Mouse (Mus musculus) macrophage (primary cell): ENCODE measurements around the gene Taf1c. TPM values are rescaled to one million over a fixed set of nuclear protein-coding genes. Genes with fewer than 3 reads are reported as not detected.

Source experiments
- H3K27ac ChIP-seq: fragments of 350-480 bp; formaldehyde crosslinking; 2 replicates; pipeline ENCODE4 v1.9.0; 2021
- H3K36me3 ChIP-seq: fragments of 350-480 bp; formaldehyde crosslinking; 2 replicates; pipeline ENCODE4 v1.9.0; 2021; ENCODE audit errors: inconsistent target
- H3K4me3 ChIP-seq: fragments of 350-480 bp; formaldehyde crosslinking; 2 replicates; pipeline ENCODE4 v1.9.0; 2021; ENCODE audit errors: inconsistent target
- H3K79me2 ChIP-seq: fragments of 350-480 bp; formaldehyde crosslinking; 2 replicates; pipeline ENCODE4 v1.9.0; 2021; ENCODE audit errors: inconsistent target
- WGBS: methylation state at CpG from one replicate; pipeline ENCODE4 v1.1.7; 2026; ENCODE audit warnings: inconsistent platforms; ENCODE audit not compliant: missing documents; 5-methylcytosine and 5-hydroxymethylcytosine counted together
- polyA plus RNA-seq: library from polyadenylated mRNA; stranded (reverse); fragments of 250-400 nt; gene quantifications from 3 replicates; pipeline ENCODE4 v1.2.4, GENCODE M21; 2018; ENCODE audit warnings: inconsistent platforms

Gene Taf1c
- polyA plus RNA-seq, 1 experiment from 2014 or later: 2.5 TPM

DNA sequence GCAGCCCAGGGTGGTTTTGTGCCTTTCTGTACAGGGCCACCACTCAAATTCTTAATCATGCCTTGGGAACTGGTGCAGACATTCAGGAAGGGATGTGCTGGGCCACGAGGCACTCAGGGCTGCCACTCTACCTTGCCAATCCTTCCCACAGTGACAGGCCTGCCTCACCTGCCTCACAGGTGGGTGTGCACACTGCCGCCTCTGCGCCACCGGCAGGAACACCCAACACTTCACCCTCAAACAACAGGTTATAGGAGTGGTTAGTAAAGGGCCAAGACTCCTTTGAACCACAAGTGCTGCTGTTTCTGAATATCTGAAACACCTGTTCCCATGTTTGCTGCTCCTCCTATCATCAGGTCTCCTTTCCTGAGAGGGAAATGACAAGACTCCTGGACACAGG is 32.6 kb downstream of the Taf1c start:
- Histone ChIP-seq H3K4me3 (no peak overlapping the region), H3K27ac (no peak overlapping the region), H3K36me3 (no peaks in the 10 kb centered on the region), H3K79me2 (peaks cover 73% of the 10 kb centered on the region)
- 95% methylated on average over 4 of the region's 4 CpGs for WGBS

GRCm38 (mm10) chr8:119571135-119571534 is 33.9 kb downstream of the Taf1c start:
- peaks cover 8% of the 10 kb centered on the region; the same call in 1 of the 2 replicates for H3K36me3 ChIP-seq
- WGBS: 69% methylated on average over 6 of the region's 6 CpGs
- H3K79me2 ChIP-seq: peaks cover 73% of the 10 kb centered on the region
- no peak overlapping the region for H3K4me3 ChIP-seq
- no peak overlapping the region for H3K27ac ChIP-seq

DNA sequence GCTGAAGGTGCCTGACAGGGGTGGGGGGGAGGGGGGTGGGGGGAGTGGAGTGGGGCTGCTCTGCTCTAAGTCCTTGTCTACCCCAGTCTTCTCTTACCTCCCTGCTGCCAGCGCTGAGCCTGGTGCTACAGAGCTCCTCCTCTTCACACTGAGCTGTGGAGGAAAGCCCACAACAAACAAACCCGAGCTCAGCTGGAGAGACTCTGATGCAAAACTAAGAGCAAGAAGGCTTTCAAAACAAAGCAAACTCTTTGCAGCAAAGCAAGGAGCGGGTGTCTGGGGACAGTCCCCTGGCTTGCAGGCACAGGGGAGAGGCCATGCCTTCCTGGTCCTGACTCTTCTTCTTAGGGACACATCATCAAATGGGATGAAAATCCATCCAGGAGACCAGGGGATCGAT is 35.1 kb downstream of the Taf1c start:
- H3K4me3 ChIP-seq: no peak overlapping the region
- 96% methylated on average over 4 of the region's 4 CpGs for WGBS
- peaks cover 73% of the 10 kb centered on the region for H3K79me2 ChIP-seq
- H3K36me3 ChIP-seq: peaks cover 21% of the 10 kb centered on the region
- H3K27ac ChIP-seq: no peak overlapping the region

DNA sequence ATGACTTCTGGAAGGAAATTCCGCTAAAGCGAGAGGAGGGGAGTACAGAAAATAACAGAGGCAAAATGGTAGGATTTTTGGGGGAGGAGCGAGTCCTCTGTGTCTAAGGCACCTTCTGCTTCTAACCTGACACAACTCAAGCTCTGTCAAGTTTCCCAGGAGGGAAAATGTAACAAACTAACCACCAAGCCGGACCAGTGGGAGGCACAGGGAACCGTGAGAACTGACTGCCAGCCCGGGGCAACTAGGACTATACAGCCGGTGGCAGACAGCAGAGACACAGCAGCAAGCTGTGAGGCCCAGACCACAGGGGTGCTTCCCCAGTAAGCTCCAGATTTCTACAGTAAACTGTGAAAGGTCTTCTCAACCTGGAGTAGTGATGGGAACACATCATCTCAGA is 36.1 kb downstream of the Taf1c start:
- Histone ChIP-seq H3K36me3 (peaks cover 30% of the 10 kb centered on the region), H3K27ac (no peak overlapping the region), H3K4me3 (no peak overlapping the region), H3K79me2 (peaks cover 65% of the 10 kb centered on the region)
- 92% methylated on average over 7 of the region's 7 CpGs for WGBS

DNA sequence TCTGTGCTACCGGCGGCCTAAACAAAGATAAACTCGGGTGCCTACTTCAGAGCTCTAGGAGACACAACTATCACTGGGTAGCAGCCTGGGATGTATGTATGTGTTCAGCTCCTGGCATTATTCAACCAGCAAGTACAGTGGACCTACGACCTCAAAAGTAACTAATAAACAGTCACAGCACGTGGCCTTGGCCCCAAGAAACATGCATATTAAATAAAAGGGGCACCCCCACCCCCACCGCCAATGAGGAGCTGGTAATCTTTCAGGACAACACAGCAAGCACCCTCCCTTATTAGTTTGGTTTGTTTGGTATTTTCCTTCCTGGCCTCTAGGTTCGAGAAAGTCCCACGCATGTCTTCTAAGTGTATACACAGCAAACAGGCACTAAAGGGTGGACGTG is 36.8 kb downstream of the Taf1c start:
- no peak overlapping the region for H3K4me3 ChIP-seq
- 94% methylated on average over 9 of the region's 9 CpGs for WGBS
- peaks cover 37% of the 10 kb centered on the region for H3K36me3 ChIP-seq
- no peak overlapping the region for H3K27ac ChIP-seq
- peaks cover 58% of the 10 kb centered on the region for H3K79me2 ChIP-seq

- Histone ChIP-seq H3K4me3 (no peak overlapping the region), H3K79me2 (peaks cover 39% of the 10 kb centered on the region), H3K27ac (no peak overlapping the region), H3K36me3 (peaks cover 54% of the 10 kb centered on the region)
- WGBS: 96% methylated on average over 11 of the region's 11 CpGs
Observed at GRCm38 (mm10) chr8:119566367-119566766, 38.7 kb downstream of the Taf1c start.

- Histone ChIP-seq H3K27ac (no peak overlapping the region), H3K36me3 (peaks cover 54% of the 10 kb centered on the region)
- WGBS: 85% methylated on average over 12 of the region's 14 CpGs
Observed at GRCm38 (mm10) chr8:119563849-119564251, 41.2 kb downstream of the Taf1c start.

GRCm38 (mm10) chr8:119559402-119559720 is 45.7 kb downstream of the Taf1c start:
- WGBS: 94% methylated on average over 6 of the region's 6 CpGs
- Histone ChIP-seq H3K36me3 (peaks cover 28% of the 10 kb centered on the region), H3K4me3 (no peak overlapping the region), H3K27ac (no peak overlapping the region), H3K79me2 (peaks cover 38% of the 10 kb centered on the region)

More at GRCm38 (mm10) chr8:119563849-119564251, 41.2 kb downstream of the Taf1c start:
- H3K79me2 ChIP-seq: peaks cover 14% of the 10 kb centered on the region
- no peak overlapping the region for H3K4me3 ChIP-seq

DNA sequence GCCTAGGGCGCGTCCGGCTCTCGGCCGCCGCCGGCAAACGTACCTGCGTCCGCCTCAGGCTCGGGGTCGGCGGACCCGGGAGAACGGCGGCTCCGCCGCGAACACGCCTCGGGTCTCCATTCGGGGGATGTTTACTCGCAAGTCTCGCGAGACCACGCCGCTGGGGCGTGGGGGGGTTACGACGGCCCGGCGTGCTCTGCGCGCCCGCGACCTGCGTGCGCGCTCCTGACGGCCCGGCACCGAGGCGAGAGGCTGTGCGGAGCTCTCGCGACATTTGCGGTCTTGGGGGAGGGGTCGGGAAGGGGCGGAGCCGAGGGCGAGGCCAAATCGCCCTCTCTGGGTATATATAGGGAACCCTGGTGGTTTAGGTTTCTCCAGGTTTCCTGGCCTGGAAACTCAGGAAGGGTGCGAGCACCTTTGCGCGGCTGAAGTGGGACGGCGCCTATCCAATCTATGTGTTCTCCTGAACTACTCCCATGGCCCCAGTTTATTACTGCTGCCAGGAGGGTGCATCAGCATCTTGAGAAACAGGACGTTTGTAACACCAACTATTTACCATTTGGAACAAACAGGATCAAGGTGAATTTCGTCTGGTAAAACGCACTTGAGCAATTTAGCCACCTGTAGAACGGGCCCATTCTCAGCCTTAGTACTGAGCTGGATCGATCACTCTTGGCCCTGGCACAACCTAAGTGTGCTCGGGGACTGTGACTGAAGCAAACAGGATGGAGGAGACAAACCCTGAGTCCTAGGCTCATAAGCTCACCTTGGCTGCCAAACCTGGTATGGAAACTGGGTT is 46.2 kb downstream of the Taf1c start, which contains the start of gene Mbtps1:
Gene Mbtps1, minus strand, starts transcription at position 133 of the 799 bp plus-strand sequence.
- 3% methylated on average over 59 of the region's 63 CpGs for WGBS
- Histone ChIP-seq H3K79me2 (peaks cover 44% of the 10 kb centered on the region), H3K36me3 (peaks cover 22% of the 10 kb centered on the region), H3K27ac (peak within 1 kb of the TSS; percentile 68), H3K4me3 (peak within 1 kb of the TSS; percentile 92)

GRCm38 (mm10) chr8:119557821-119558602 is 47.0 kb downstream of the Taf1c start:
- Histone ChIP-seq H3K4me3 (peak overlapping the region; percentile 92), H3K27ac (peak overlapping the region; percentile 68), H3K36me3 (peaks cover 14% of the 10 kb centered on the region), H3K79me2 (peaks cover 52% of the 10 kb centered on the region)
- under 1% methylated on average over 55 of the region's 55 CpGs for WGBS

DNA sequence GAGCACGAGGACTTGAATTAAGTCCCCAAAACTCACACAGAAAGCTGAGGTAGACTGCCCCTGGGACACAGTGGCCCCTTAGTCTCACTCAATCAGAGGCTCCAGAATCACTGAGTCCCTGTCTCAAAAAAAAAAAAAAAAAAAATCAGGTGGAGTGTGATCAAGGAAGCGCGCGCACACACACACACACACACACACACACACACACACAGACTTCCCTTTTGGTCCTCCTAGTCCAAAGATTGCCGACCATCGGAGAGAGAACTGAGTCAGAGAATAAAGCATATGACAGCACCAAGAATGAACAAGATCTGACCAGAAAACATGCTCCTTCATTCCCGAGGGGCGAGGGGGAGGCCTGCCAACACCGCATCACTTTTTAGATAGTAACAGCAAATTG is 47.9 kb downstream of the Taf1c start:
- Histone ChIP-seq H3K4me3 (peak overlapping the region; percentile 92), H3K79me2 (peaks cover 60% of the 10 kb centered on the region), H3K36me3 (peaks cover 6% of the 10 kb centered on the region), H3K27ac (peak overlapping the region; percentile 68; the same call in 1 of the 2 replicates)
- WGBS: 41% methylated on average over 6 of the region's 9 CpGs

DNA sequence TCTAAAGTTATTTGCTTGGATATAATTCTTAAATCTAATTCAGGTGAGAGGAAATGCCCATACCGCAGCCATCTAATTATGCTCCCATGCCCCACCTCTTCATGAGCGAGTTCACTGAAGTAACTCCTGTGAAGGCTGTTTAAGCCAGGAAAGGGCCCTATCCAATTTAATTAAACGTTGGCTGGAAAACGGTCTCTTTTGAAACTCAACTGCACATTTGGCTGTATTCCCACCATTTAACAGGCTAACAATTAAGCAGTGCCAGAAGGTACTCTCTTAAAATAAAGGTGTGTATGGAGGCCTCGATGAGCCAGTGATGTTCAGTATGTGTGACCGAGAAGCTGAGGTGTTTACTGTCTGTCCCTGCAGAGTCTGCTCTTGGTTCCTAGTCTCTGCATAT is 49.2 kb downstream of the Taf1c start:
- Histone ChIP-seq H3K4me3 (no peak overlapping the region), H3K79me2 (peaks cover 73% of the 10 kb centered on the region), H3K36me3 (no peaks in the 10 kb centered on the region), H3K27ac (no peak overlapping the region)
- 93% methylated on average over 6 of the region's 6 CpGs for WGBS

- Histone ChIP-seq H3K79me2 (peaks cover 100% of the 10 kb centered on the region), H3K36me3 (peaks cover under 1% of the 10 kb centered on the region; the same call in 1 of the 2 replicates), H3K4me3 (no peak overlapping the region), H3K27ac (no peak overlapping the region)
- WGBS: 88% methylated on average over 2 of the region's 2 CpGs
Observed at GRCm38 (mm10) chr8:119552967-119553366, 52.1 kb downstream of the Taf1c start.

- peaks cover 39% of the 10 kb centered on the region for H3K36me3 ChIP-seq
- H3K4me3 ChIP-seq: no peak overlapping the region
- H3K27ac ChIP-seq: no peak overlapping the region
- H3K79me2 ChIP-seq: peaks cover 81% of the 10 kb centered on the region
- 85% methylated on average over 7 of the region's 7 CpGs for WGBS
Observed at GRCm38 (mm10) chr8:119548560-119549113, 56.4 kb downstream of the Taf1c start.
